Mouse (Mus musculus): ENCODE measurements around the gene Rbm4.
"Not testable (repeated sequence)": the region's sequence is repeated elsewhere in the genome, so short reads cannot be mapped to it uniquely, and the experiment has no call there.

The Rbm4 gene

DNA sequence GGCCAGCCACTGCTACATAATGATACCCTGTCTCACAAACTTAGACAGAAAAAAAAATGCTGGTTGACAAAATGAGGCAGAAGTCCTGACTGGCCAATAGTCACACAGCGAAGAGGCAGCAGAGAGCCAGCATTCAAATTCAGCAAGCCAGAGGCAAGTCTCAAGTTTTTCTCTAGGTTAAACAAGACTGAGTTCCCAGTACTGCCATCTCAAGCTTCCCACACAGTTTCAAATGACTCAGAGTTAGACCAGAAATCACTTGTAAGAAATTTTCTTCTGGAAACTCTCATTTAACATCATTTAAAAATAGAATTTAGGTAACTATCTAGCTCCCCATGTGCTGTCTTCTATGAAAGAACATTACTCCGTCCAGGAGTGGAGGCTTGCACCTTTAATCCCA, 4.1 kb upstream of the Rbm4 start:
- DNase-seq (ENCODE audit: low spot score): no peak

DNA sequence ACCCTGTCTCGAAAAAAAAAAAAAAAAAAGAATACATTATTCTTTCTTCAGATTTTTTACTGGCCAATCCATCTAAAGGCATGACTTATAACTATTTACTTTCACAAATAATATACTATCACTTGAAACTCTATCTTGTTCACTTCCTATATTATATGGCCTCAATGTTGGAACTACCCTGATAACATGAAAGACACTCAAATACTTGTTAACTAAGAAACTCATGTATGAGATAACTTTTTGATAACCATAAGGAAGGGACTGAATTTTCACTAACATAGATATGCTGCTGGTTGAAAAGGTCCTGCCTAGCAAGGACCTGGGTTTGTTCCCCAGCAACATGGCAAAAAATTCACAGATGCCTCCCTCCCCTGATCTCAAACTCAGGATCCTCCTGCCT, 2.2 kb upstream of the Rbm4 start:
- DNase-seq (ENCODE audit: low spot score): no peak

DNA sequence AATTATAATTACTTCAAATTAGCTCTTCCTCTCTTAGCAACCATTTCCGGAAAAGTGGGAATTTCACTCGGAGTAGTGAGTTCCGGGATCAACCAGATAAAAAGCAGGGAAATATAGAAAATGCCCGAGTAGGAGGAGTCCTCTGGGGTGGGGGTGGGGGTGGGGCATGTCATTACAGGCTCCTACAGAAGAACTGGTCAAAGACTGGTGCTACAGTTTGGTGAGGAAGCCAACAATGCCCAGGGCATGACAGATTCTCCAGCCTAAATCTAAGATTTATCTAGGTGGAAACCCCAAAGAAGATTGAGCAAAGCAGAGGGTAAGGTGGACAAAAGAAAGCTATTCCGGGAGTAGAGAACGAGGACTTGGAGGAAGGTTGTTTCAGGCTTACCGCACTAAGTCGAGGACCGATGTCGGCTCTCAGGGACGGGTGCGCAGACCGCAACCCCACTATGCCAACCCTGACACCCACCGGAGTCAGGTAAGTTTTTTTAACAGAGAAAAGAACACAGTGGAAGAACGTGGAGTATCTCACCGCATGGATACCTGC, 345 bp downstream of the Rbm4 start:
- peak; percentile 15 for DNase-seq (ENCODE audit: low spot score)

DNA sequence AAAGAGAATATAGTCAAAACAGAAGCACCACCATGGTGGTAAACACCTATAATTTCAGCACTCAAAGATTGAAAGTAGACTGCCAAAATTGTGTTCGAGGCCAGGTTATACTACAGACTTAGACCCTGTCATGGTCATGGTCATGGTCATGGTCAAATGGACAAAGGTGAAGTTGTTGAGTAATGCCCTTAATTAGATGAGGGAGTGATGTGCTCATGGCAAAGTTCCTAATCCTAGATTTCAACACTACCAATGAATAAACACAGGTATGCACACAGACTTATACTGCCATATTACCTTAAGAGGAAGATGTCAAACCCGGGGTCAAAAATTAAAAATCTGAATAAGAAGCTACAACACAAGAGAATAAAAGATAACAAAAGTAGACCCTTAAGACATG, 7.4 kb downstream of the Rbm4 start:
- no peak for DNase-seq (ENCODE audit: low spot score)

DNA sequence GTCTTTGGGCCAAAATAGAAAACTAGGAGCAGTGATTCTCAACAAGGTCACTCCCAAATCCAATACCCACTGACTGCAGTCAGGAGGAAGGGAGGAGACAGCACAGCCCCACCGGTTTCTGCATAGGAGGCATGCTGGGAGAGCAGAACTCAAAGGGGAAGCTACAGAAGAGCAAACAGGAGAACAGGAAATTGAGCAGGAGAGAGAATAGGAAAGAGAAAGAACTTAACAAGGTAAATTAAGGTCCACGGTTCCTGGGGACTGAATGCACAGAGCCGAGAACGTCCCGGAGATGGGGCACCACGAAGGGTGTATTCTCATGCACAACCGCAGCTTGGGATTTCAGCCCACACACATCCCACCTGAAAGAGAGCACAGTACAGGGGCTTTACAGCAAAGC, 8.5 kb downstream of the Rbm4 start:
- no peak for DNase-seq (ENCODE audit: low spot score)

DNA sequence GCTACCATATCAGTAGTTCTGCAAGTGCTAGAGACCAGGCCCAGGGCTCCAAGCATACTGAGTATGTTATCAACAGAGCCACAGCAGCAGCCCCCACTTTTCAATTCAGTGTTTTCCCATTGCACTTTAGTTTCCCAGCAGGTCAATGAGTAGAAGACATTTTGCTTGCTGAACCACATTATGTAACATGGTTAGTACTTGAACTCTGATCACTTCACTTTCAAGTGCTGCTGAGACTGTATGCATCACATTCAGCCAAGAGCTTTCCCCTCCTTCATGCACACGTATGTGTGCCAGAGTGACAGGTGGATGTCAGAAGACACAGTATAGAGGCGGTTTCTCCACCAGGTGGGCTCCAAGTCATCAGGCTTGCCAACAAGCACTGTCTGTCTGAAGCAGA, 10.8 kb downstream of the Rbm4 start:
- no peak for DNase-seq (ENCODE audit: low spot score)

DNA sequence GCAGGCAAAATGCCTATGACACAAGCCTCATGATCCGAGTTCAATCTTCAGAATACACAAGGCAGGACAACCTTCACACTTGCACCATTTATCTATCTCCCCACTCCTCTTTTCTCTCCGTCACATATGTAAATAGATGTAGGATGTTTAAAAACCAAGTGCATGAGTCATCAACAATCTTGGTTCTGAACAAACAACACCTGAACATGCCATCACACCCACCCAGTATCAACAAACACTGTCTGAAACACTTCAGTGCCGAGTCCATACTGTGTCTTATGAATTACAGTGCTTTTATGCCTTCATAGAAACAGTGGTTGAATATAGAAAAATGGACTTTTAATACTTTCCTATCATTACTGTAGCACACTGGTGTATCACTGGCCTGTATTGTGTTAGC, 20.9 kb downstream of the Rbm4 start:
- DNase-seq (ENCODE audit: low spot score): no peak

DNA sequence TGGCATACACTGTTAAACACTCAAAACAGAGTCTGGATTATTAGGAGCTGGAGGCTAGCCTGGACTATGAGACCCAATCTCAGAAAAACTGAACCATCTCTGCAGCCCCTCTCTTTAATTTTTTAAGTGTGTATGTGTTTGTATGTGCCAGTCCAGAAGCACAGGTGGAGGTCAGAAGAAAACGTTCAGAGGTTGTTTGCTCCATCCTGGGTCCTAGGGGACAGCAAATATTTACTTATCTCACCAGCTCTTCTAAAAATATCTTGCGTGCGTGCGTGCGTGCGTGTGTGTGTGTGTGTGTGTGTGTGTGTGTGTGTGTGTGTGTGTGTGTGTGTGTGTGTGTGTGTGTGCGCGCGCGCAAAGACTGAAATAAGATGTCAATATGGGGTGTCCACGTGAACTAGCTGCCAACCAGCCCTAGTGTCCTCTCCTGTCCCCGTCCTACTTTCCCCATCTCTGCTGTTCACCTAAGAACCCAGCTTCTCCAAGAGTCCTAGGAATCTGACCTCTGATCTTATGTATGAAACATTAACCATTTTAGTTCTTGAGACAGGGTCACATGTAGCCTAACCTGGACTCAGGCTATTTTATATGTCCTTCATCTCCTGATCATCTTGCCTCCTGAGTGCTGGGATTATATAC, 26.1 kb downstream of the Rbm4 start:
- no peak for DNase-seq (ENCODE audit: low spot score)

DNA sequence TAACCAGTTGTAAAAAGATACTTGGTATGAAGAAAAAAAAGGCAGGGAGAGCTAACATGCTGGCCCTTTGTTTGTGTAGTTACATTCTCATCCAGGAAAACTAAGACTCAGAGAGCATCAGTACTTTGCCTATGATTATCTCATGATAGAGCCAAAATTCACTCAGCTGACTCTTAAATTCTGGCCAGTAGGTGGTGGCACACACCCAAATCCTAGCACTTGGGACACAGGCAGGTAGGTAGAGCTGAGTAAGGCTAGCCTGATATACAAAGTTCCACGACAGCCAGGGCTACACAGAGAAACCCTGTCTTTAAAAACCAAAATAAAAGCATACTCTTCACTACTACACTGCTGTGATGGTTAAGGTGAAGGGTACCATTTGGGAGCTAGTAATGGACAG, 30.8 kb downstream of the Rbm4 start:
- DNase-seq (ENCODE audit: low spot score): no peak

DNA sequence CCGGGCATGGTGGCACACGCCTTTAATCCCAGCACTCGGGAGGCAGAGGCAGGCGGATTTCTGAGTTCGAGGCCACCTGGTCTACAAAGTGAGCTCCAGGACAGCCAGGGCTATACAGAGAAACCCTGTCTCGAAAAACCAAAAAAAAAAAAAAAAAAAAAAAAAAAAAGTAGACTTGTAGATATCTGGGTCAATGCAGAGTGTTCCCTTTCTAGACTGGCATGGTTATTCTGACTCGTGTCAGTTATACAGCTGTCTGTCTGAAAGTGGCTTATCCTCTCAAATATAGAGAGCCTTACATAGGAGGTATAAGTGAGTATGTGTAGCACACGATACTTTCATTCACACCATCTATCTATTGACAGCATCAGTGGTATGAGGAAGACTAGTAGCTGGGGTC, 33.2 kb downstream of the Rbm4 start:
- DNase-seq (ENCODE audit: low spot score): not testable (repeated sequence)

DNA sequence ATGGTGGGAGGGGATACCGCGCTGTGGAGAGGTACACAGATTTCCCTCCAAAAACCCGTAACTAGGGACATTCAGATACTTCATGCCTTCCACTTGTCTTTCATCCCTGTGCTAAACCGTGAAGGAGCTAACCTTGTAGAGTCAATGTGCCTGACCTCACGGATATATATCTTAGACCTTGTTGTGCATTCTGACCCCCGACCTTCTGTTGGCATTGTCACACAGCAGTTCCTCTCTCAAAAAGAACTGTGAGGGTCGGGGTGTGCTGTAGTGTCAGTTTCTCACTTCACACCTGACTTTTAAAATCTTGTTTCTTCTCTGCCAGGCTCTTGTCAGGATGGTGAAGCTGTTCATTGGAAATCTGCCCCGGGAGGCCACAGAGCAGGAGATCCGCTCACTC, 36.8 kb downstream of the Rbm4 start:
- DNase-seq (ENCODE audit: low spot score): no peak

DNA sequence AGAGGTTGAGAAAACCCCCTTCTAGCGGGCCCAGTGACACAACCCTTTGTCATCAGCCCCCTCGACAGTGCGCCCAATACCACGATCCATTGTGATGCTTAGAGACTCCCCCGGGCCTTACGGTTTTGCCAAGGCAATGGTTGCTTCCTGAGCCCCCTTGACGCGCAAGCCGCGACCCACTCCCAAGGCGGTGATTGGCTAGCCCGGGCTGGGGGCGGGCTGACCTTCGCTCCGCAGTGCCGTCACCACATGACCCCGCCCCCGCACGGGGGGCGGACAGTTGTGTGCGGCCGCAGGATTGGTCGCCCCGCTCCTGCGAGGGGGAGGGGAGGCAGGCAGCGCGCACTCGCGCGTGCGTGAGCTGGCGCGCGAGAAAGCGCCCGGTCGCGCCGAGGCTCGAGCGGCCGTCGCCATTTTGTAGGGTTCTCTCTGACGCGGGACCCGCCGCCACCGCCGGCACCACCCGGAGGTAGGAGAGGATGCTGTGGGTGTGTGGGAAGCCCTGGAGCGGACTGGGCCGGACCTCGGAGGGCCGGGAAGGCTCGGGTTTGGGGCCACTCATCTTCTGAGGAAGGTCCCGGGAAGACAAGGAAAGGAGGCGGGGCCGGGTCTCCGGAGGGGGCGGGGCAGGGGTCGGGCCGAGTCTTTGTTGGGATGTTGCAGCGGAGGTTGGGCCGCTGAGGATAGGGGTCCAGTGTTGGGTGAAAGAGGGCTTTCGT, 37.3 kb downstream of the Rbm4 start, which contains the start of gene Rbm4b:
TSS of gene Rbm4b (plus strand) at position 305 of the 719 bp plus-strand sequence.
- DNase-seq (ENCODE audit: low spot score): peak; percentile 96

DNA sequence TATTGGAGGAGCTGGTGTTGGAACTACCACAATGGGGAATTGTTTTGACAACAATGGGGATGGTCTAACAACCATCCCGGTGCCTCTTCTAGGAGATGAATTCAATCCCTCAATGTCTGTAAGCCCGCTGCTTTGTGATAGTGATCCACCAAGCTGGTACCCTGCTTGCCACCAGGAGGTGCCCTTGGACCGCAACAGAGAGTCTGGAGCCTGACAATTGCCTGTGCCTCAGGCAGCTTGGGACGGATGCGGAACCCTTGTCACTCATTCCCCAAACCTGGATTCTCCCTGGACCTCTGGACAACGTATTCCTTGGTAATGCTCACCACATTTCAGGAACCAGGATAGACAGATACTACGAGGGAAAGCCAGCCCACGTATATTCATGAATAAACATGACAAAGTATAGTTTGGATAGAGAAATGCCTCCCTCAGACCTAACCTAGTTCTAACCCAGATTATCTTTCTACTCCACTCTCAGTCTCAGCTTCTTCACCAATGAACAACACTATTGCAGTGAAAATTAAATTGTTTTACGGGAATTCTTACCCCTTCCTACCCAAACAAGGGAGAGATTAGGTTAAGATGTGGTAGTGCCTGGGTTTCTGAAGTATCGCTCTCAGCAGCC, 38.0 kb downstream of the Rbm4 start:
- peak; percentile 91 for DNase-seq (ENCODE audit: low spot score)

DNA sequence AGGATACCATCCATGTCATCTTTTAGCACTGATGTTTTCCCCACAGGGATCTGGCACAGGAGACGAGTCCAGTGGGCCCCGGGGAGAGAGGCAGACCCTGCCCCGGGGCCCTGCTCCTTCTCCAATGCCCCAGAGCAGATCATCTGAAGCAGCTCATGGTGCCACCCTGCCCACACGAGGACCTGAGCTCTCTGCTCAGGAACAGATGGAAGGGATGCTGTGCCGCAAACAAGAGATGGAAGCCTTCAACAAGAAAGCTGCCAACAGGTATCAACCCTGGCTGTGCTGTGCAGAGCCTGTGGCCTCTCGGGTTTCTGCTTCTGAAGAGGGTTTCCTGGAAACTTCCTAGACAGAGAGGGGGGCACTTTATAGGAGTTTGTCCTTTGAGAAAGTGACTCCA, 43.7 kb downstream of the Rbm4 start:
- DNase-seq (ENCODE audit: low spot score): no peak

DNA sequence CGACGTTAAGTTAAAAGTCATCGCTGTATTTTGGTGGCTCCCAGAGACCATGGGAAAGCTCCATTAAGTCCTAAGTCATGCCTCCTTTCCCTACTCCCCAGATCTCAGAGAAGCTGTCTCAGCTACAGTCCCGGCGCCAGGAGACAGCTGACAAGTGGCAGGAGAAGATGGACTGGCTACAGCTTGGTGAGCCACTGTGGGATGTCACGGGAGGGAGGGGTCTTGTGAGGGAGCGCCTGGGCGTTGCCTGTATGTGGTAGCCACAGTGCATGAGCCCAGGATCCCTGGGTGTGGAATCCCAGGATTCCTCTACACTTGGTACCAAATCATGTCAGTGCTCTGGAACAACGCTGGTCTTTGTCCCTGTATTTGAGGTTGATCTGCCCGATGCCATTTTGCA, 45.2 kb downstream of the Rbm4 start:
- no peak for DNase-seq (ENCODE audit: low spot score)

DNA sequence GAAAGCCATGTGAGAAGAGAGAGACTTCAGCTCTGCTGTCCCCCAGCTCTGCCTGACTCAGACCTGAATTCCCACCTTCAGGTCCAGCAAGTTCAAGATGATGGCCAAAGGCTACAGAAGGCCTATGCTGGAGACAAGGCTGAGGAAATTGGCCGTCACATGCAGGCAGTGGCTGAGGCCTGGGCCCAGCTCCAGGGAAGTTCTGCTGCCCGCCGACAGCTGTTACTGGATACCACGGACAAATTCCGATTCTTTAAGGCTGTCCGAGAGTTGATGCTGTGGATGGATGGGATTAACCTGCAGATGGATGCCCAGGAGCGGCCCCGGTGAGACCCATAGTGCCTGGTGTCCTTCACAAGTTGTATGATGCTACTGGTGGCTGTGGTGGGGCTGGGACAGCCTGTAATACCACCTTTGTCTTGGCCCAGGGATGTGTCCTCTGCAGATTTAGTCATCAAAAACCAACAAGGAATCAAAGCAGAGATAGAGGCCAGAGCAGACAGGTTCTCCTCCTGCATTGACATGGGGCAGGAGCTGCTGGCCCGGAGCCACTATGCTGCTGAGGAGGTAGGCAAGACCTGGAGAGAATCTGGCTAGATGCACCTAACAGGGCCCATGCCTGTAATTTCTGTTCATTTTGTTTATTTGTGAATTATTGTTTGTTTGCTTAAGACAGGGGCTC, 45.9 kb downstream of the Rbm4 start:
- no peak for DNase-seq (ENCODE audit: low spot score)

DNA sequence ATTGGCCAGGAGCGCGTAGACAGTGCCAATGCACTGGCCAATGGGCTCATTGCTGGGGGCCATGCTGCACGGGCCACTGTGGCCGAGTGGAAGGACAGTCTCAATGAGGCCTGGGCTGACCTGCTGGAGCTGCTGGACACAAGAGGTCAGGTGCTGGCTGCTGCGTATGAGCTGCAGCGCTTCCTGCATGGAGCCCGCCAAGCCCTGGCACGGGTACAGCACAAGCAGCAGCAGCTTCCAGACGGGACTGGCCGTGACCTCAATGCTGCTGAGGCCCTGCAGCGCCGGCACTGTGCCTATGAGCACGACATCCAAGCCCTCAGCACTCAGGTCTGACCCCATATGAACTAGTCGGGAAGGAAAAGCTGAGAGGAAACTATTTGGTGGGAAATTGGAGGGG, 47.1 kb downstream of the Rbm4 start:
- DNase-seq (ENCODE audit: low spot score): no peak

DNA sequence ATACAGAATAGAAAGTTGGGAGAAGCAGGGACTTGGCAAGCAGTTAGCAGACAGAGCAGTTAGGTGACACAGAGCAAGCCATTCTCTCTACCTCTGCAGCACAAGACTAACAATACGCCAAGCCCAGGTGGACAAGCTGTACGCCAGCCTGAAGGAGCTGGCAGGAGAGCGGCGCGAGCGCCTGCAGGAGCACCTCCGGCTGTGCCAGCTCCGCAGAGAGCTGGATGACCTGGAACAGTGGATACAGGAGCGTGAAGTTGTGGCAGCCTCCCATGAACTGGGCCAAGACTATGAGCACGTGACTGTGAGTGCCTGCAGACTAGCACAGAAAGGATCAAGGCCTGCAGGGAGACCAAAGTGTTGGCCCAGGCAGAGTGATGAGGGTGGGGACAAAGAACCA, 48.0 kb downstream of the Rbm4 start:
- DNase-seq (ENCODE audit: low spot score): no peak

DNA sequence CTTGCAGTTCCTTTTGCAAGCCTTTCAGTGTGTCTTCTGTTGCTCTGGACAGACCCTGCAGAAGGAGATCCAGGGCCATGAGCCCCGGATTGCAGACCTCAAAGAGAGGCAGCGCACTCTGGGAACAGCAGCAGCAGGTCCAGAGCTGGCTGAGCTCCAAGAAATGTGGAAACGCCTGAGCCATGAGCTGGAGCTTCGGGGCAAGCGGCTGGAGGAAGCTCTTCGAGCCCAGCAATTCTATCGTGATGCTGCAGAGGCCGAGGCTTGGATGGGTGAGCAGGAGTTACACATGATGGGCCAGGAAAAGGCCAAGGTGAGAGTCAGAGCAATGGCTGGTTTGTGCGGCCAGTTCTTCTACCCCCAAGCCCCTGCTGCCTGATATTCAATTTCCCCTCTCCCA, 48.6 kb downstream of the Rbm4 start:
- peak; percentile 45 for DNase-seq (ENCODE audit: low spot score)

DNA sequence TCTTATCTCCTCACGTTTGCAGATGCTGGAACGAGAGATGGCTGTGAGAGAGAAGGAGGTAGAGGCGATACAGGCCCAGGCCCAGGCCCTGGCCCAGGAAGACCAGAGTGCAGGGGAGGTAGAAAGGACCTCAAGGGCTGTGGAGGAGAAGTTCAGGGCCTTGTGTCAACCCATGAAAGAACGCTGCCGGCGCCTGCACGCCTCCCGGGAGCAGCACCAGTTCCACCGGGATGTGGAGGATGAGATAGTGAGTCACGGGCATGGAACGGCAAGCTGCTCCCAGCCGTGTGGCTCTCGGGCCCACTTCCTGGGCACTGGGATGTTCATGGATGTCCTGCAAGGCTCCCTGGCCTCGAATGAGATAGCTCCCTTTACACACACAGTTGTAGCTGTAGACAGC, 49.7 kb downstream of the Rbm4 start:
- no peak for DNase-seq (ENCODE audit: low spot score)

DNA sequence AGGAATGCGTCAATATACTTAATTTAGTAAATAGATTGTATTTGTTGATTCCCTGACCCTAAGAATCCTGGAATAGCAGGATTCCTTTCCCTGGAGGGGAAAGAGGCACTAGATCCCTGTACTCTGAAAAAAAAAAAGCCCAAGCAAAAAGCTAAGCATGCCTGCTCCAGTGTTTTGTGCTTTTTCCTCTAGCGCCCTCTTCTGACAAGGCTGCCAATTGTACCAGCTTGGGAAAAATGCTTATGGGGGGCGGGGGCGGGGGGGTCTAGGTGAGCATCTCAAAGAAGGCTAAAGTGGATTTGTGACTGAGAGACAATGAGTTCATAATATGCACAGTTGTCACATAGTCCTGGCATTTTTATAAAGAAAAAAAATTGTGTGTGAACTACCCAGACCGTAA, 50.2 kb downstream of the Rbm4 start:
- DNase-seq (ENCODE audit: low spot score): peak; percentile 30

DNA sequence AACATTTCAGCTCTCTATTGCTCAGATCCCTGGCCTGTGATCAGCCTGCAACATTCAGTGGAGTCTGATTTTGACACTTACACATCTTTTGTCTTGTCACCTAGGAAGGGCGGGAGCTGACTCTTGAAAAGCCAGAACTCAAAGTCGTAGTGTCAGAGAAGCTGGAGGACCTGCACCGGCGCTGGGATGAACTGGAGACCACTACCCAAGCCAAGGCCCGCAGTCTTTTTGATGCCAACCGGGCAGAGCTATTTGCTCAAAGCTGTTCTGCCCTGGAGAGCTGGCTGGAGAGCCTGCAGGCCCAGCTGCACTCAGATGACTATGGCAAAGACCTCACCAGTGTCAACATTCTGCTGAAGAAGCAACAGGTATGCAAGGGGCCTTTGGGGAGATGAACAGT, 51.5 kb downstream of the Rbm4 start:
- no peak for DNase-seq (ENCODE audit: low spot score)

DNA sequence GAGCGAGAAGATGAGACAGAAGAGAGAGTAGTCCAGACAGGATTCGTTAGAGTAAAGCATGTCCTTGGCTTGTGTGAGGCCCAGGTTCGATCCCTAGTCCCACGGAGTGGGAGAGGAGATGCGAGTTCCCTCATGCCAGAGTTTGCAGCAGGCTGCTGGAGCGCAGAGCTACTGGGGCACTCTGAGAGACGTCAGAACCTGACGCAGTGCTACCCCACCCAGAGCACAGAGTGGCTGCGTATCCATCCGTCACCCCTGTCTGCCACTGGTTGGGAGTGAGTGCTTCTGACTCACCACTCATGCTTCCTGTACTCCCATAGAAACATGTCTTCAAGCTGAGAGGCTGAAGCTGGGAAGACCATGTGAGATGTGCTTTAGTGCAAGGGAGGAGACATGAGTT, 52.2 kb downstream of the Rbm4 start:
- DNase-seq (ENCODE audit: low spot score): no peak
